Mouse (Mus musculus) T-cell, adult 2 months (primary cell): ENCODE measurements around the gene Smad3.

Source experiments
- DNase-seq: peaks from one replicate; pipeline ENCODE4 v3.0.0; 2022; ENCODE audit warnings: low spot score

The Smad3 gene

GRCm38 (mm10) chr9:63720715-63721114 lies 37.1 kb downstream of the Smad3 start:
- DNase-seq = peak; percentile 91

DNA sequence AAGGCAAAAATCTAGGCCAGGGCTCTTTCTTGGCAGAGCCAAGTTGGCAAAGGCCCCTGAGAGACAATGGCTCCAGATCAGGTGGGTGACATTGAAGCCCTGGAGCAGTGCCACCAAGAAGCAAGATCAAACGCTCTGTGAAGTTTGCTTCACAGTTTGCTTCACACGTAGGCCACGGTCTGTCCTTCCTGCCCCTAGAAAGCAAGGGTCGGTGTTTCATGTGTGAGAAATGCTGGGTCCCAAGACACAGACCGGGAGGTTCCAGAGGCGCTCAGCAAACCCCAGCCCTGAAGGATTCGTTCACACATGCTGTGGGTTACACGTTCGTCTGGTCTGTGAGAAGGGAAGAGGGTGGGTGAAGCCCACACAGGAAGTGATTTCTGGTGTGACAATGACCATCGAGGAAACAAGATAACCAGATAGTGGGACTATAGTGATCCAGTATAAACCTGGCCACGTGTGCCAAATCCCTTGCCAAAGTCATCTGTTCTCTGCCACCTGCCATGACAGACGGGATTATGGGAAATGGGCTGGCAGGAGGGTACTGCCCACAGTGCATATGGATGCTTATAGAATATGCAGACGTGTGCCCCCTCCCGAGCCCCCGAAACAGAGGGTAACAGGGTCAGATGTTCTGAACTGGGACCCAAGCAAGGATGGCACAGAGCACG lies 37.9 kb downstream of the Smad3 start:
- DNase-seq = peak; percentile 66

DNA sequence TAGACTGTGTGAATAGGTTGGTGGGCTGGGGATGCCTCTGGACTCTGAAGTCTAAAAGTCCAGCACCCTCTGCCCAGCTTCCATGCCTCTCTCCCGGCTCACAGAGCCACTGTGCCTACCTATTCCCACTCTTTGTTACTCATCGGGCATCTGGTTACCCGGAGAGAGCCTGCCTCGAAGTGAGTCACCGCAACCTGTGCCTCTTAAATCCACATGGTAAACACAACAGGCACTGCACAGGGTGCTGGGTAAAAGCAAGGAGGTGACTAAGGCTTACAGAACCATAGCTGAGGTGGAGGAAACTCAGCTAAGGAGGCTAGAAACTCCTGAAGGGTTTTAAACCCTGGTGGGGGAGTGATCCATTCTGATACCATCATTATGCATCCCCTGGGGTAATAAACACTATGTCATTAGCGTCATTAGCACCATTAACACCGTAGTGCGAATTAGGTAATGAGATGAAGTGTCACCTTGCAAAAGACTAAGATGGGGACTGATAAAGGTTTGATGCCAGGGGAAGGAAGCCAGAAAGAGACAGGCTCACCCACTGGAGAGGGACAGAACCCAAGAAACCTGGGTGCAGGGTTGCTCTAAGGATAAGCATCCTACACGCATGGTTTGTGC lies 38.9 kb downstream of the Smad3 start:
- no peak for DNase-seq

- no peak for DNase-seq
Observed at GRCm38 (mm10) chr9:63718170-63718569, 39.6 kb downstream of the Smad3 start.

DNA sequence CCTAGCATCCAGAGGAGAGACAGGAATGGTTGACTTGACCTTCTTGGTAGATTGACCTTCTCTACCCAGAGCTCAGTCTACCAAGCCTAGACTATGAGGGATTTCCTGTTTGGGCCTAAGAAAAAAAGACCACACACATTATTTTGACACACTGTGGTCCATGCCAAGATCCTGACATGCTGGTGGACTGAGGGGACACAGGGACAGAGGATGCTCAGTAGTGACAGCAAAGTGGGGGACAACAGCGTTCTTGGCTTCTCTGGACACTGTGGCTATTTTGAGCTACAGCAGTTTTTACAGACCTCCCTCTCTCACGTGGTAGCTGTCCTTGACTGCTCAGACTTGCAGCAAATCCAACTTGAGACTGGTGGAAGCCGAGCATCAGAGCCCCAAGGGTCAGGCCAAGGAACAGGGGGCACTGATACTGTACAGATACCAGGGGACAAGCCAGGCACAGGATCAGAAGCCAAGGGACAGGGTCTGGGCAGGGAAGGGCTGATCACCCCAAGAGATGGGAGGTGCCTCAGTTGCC lies 40.3 kb downstream of the Smad3 start:
- DNase-seq = no peak

DNA sequence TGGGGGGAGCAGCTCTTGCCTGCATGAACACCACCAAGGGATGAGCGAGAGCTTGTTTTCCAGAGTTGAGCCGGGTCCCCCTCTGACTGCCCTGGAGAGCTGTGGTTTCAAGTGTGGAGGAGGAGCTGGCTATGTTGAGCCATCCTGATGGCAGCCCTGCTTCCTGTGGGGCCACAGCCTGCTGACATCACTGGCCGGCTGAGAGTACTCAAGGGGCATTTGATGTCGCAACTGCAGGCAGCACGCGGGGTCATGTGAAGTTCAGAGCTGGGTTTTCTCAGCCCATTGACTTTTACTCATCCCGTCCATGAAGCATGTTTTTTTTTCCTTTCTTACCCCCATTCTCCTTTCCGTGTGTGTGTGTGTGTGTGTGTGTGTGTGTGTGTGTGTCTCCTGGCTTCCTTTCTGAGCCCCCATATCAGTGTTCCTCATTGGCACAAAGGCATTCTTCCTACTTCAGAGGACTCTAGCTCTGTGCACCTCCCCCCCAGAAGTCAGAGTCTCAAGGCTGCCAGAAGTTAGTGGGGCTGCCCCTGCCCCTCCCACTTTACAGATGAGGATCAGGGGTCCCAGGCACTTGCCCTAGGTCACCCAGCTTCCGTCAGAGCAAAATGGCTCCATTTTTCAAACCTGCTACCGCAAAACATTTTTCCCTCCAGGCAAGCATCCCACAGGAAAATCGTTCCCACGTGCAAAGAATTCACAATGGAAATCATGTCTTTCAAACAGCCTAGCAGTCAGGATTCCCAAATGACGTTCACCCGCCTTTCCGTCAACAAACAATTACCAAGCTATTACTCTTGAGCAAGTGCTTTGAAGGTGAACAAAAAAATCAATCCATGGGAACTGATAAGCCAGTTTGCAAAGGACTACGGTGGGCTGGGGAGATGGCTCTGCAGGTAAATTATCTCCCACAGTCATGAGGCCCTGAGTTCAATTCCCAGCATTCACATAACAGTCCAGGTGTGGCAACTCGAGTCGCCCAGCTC lies 41.4 kb downstream of the Smad3 start:
- DNase-seq = peak; percentile 62

- DNase-seq = peak; percentile 55
Observed at GRCm38 (mm10) chr9:63714572-63714971, 43.2 kb downstream of the Smad3 start.

DNA sequence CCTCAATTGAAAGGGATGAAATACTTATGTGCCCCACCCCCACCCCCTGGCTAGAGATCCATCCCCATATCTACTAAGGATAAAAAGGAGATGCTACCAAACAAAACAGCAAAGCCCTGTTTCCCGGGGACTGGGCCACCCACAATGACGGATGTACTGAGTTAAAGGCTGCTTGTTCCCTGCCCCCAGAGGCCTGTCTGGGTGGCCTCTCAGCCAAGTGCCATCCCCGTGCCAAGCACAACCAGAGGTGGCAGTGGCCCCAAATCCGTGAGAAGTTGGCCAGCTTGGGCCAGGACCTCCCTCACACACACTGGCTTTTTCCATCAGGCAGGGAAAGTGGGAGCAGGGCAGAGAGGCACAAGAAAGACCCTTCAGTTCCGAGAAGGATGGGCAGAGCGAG lies 45.0 kb downstream of the Smad3 start:
- no peak for DNase-seq

DNA sequence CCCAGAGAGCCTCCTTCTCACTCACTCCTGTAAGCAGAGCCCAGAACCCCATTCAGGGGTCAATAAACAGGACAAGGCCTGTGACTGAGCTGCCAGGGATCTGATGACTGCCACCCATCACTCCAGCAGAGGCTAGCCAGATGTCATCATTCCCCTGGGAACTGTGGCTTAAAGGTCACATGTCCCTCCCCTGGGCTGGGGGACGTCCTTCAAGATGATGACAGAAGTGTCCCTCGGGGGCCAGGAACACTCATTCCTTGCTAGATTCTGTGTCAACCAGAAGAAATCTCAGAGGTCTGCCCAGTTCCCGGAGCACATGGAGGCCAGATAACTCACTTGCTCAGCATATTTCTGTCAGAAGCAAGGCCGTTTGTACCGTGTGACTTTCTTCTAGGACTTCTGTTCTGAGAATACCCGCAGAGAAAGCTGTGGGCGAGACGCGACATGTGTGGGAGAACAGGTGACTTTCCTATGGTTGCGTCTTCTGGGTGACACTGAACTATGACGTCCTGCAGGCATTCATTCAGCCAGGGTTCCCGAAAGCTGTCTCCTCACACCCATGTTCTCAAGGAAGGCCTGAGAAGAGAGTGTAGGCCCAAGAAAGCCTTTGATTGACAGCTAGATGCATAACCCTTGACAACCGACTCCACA lies 46.1 kb downstream of the Smad3 start:
- DNase-seq = no peak

- no peak for DNase-seq
Observed at GRCm38 (mm10) chr9:63709857-63710256, 47.9 kb downstream of the Smad3 start.

GRCm38 (mm10) chr9:63709266-63709665 lies 48.5 kb downstream of the Smad3 start:
- no peak for DNase-seq

DNA sequence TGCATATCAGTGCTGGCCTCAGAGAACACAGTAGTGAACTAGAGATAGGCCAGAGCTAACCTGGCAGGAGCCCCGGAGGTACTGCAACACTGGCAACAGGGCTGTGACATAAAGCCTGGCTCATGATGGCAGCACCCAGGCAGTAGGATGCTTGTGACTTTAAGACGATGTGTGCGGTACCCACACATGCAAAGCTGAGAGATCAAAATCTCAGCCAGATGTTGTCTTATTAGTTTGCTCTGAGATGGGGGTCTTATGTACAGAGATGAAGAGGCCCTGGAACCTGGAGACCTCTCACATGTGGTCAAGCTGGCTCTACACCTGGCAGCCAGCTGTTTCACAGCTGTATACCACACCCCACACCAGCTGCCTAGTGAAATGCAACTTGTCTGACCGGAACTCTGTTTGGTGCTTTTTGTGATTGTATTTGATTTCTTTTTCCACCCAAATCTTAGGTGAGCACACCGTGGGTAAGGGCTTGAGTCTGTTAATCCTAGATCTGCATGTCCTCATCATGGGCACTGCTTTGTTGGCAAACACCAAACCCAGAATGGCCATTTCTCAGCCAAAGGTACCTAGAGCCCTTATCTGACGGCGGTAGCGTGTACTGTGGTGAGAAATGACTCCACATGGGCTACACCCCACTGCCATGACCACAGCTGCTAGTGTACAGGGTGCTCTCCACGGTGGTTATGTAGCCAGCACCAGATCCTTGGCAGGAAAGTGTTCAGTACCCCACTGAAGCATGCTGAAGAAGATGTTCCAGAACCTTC lies 49.8 kb downstream of the Smad3 start:
- no peak for DNase-seq

GRCm38 (mm10) chr9:63706152-63706733 lies 51.6 kb downstream of the Smad3 start:
- DNase-seq = peak; percentile 97

GRCm38 (mm10) chr9:63704979-63705751 lies 52.6 kb downstream of the Smad3 start:
- DNase-seq = no peak

- DNase-seq = no peak
Observed at GRCm38 (mm10) chr9:63704131-63704530, 53.7 kb downstream of the Smad3 start.

- DNase-seq = no peak
Observed at GRCm38 (mm10) chr9:63703236-63703785, 54.5 kb downstream of the Smad3 start.

DNA sequence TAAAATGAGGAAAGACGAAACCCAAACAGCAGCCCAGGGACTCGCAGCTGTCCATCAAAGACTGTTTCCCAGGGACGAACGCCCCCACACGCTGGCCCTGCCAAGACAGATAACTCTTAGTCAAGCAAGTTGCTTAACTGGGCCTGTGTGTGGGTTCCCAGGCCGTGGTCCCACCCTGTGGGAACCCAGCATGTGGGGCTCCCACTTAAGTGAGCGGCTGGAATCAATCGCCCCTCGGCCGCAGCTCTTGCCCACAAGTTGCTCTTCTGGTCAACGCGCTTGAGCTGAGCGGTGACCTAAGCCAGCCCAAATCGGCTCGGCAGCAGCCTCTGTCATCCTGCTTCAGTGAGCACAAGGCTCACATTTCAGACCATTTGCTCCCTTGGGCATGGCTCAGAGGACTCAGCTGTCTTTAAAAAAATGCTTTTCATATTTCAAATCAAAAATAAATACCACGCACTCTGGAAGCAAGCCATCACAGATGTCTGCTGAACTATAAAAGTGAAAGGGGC lies 55.2 kb downstream of the Smad3 start:
- no peak for DNase-seq

DNA sequence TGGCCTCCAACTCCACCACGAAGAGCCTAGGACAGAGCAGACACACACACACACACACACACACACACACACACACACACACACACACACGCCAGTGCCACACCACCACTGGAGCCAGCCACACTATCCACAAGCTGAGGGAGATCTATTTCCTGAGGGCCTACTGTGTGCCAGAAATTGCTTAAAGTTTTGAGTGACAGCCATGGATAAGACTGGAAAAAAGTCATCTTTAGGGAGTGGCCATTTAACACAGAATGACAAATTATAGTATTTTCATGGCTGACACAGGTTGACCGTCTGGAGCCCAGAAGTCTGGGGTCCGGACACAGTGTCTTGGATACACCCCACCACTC lies 55.9 kb downstream of the Smad3 start:
- no peak for DNase-seq

DNA sequence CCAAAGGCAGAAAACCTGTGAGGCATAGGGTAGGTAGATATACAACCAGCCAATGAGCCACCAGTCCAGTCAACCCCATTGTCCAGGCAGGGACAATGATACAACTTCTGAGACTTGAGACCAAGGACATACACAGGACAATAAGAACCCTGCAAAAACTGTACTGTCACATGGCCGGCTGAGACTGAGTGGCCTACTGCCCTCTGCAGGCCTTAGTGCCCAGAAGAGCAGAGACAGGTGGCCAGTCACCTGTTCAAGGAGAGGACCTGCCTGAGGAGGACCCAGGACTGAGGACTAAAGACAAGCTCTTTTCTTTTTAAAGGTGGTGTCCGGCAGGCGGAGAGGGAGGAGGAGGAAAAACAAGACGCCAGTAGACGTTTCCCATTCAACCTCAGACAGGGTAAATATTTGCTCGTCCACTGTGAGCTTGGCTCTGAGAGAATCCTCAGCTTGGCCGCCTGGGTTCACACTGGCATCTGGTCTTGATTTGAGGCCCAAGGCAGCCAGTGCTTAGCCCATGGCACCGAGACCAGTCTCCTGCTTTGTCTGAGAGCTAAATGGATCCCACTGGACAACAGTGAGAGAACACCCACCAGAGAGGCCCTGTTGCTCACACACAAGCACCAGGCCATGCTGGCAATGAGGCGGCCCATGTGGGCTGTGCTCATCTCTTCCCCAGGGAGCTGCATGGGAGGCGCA lies 56.4 kb downstream of the Smad3 start:
- DNase-seq = no peak
